Mouse (Mus musculus) small intestine, adult 2 months (tissue): ENCODE results near the gene Slc38a6.

ENCODE experiments used
- CTCF ChIP-seq: fragments of 200-500 bp; IDR thresholded peaks from 2 replicates; pipeline ENCODE4 v1.5.1; 2012; ENCODE audit warnings: low read depth, mild to moderate bottlenecking, control low read depth, inconsistent platforms, low read length, moderate library complexity, mixed read lengths; ENCODE audit not compliant: insufficient replicate concordance, insufficient read length; ENCODE audit errors: extremely low read depth
- POLR2A ChIP-seq: fragments of 200-500 bp; IDR thresholded peaks from 2 replicates; pipeline ENCODE4 v1.6.1; 2012; ENCODE audit warnings: low read depth, mild to moderate bottlenecking, control low read depth, inconsistent platforms, low read length, moderate library complexity

- TF ChIP-seq CTCF: no peak
- no peak for TF ChIP-seq POLR2A
Observed at GRCm38 (mm10) chr12:73401520-73402130, 115.0 kb downstream of the Slc38a6 start.
